Mouse (Mus musculus) gastrocnemius, postnatal 4 days (tissue): ENCODE measurements around the gene Parl. TPM values are rescaled to one million over a fixed set of nuclear protein-coding genes. Genes with fewer than 3 reads are reported as not detected.

ENCODE experiments used
- DNase-seq, 2 experiments: peaks; one replicate each; pipeline ENCODE4 v3.0.0; 2021 to 2022; ENCODE audit warnings: low spot score in 2 of 2, mixed read lengths in 2 of 2
- long read RNA-seq, 2 experiments: library from polyadenylated mRNA; stranded (forward); transcript quantifications; one replicate each; pipeline ENCODE4 v2.0.0; 2021
- total RNA-seq, 2 experiments: library from RNA; stranded (reverse); gene quantifications; 2 replicates each; pipeline ENCODE4 v1.2.3; 2021

Gene Parl
- 10 to 100 TPM; 75.2 to 85.9 TPM for total RNA-seq
- long read RNA-seq, experiment 1, transcript Parl-201 (10 exons, 1,348 nt) = major isoform, 90 of 99 reads
- long read RNA-seq, experiment 1, partial matches to known transcripts = 1 of 99 reads
- long read RNA-seq, experiment 1, other reads (novel, unspliced or antisense) = 7 of 99 reads
- long read RNA-seq, experiment 2, transcript Parl-201 (10 exons, 1,348 nt) = major isoform, 54 of 59 reads
- long read RNA-seq, experiment 2, partial matches to known transcripts = 0 of 59 reads
- long read RNA-seq, experiment 2, other reads (novel, unspliced or antisense) = 2 of 59 reads

DNA sequence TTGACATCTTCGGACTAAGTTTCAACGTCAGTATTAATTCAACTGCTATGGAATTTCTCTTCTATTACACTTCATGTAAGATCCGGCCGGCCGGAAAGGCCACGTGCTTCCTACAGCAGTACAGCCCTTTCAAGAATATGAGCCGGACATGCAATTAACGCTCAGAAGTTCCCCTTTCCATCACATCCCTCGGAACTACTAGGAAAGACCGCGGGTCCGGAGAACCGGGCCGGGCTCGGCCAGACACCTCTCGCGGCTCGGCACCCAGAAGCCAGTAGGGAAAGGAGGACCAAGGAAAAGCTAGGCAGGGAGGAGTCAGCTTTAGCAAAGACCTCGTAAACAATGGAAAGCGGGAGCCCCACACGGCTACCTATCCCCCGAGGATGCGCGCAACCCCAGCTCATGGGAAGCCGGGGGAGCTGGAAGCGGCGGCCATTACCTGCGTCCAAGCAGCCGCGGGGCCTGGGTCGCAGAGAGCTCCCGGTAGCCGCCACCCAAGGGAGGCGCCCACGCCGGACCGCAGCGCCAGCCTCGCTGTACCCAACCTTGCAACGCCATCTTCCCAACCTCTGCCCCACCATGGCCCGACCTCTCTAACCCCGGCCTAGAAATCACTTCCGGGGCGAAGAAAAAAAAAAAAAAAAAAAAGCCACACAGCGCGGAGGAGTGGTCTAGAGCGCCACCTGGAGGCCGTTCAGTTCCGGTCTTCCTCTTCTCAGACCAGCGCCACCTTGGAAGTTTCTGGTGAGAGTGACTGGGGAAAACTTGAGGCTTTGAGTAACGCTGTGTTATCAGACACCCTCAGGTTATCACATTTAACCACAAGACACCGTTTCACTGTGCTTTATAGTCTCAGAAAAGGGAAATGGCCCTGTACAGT lies at the start of gene Parl:
Gene Parl, minus strand, starts transcription at position 618 of the 880 bp plus-strand sequence.
- DNase-seq = peak; percentile 57 to 85

DNA sequence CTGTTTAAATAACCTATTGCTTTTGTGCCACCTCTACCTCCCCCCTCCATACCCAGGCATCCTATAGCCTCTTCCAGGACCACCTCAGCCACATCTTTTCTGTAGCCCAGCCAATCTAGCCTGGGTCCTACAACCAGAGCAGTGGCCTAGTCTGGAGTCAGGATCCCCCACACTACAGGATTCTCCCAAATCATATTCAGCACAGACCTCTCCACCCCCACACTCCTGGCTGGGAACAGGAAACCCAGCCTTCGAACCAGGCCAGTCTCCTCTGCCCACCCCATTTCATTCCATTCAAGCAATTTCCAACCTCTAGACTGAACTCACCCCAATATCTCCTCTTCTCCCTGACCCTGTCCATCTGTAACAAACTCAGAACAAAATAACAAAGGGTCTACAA lies 43.3 kb upstream of the Parl start:
- DNase-seq = no peak

DNA sequence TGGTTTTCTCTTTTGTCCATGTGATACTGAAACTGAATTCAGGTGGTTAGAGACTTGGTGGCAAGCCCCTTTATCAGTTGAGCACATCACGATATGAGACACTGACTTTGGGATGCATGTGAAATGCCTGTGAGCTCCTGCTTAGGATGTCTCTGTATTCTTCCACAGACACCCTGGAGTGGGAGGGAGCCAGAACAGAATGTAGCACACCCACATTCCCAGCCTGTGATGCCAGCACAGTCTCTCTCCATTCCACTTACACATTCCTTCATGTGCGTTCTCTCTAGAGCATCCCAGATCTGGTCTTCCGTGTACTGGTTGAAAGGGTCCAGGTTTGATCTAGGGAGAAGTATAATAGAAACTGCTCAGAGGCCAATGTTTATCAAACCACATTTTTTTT lies 36.4 kb upstream of the Parl start:
- no peak for DNase-seq

- no peak for DNase-seq
Measured at GRCm38 (mm10) chr16:20334918-20335317, 32.7 kb upstream of the Parl start.

DNA sequence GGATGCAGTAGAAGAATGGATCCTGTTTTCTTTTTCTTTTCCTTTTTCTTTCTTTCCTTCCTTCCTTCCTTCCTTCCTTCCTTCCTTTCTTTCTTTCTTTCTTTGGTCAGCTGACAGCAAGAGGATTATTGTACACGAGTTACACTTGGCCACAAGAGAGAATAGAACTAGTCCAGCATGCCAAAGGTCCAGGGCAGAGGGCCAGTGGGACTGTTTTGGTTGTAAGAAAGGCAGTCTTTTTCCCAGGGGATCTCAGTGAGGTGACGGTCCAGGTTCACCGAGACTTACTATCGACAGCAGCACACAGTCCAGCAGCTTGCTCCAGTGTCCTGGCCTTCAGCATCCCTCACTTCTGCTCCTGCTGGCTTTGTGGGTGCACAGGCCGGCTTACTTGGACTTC lies 26.1 kb upstream of the Parl start:
- no peak for DNase-seq

GRCm38 (mm10) chr16:20325286-20325685 lies 23.1 kb upstream of the Parl start, which contains the start of gene Cyp2ab1:
Cyp2ab1 (minus strand) TSS chr16:20325404.
- DNase-seq = no peak

DNA sequence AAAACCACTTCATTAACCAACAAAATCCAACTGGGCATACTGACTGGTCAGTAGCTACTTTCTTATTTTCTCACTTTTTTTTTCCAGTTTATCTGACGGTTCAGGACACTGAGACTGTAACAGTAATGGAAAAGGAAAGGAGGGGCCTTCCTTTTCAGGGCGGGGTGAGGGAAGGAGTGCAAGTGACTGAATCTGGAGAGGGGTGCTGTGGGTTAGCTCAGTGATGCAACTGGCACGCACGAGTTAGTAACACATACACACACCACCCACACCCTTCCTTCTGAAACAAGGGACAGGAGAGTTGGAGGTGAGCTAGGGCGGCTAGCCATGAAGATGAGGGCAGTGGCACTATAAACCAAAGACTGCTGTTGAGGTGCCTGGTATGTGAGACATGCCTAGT lies 21.7 kb upstream of the Parl start:
- no peak for DNase-seq

DNA sequence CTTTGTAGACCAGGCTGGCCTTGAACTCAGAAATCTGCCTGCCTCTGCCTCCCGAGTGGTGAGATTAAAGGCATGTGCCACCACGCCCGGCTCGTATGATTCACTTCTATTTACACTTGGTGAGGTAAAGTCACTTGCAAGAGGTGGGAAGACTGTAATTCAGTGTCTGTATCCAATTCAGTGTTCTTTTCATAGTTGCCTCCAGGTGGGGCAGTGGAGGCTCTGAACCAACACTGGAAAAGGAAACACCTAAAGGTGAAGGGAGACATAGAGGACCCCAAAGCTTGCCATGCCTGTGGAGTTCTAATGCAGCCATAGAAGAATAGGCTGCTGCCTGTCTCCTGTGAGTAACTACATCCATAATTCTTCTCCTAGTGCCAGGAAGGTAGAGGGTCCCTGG lies 20.1 kb upstream of the Parl start:
- DNase-seq = no peak

GRCm38 (mm10) chr16:20316770-20317169 lies 14.6 kb upstream of the Parl start:
- no peak for DNase-seq

DNA sequence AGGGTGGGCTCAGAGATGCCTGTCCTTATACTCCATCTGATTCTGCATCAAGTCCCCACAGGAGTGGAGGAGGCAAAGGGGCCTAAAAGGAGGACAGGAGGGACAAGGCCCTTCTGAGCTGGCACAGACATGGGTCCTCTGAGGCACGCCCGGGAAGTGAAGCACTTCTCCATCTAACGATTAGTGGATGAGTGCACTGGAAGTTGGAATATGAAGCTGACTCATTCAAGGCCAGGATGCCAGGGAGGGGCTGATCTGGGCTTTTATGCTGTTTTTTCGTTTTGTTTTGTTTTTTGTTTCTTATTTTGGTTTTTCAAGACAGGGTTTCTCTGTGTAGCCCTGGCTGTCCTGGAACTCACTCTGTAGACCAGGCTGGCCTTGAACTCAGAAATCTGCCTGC lies 13.1 kb upstream of the Parl start:
- DNase-seq = no peak

- DNase-seq = no peak
Measured at GRCm38 (mm10) chr16:20312272-20312671, 10.1 kb upstream of the Parl start.

DNA sequence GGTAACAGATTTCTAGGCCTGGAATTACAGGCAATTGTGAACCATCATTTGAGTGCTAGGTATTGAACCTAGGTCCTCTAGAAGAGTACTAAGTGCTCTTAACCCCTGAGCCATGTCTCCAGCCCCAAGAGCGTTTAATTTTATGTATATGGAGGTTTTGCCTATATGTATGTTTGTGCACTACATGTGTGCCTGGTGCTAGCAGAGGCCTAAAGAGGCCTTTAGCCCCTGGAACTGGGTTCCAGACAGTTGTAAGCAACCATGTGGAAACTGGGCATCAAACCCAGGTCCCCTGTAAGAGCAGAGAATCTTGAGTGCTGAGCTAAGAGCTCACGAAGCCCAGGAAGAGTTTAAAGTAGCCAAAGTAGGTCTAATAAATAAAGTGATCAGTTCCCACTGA lies 2.1 kb downstream of the Parl start:
- DNase-seq = no peak

DNA sequence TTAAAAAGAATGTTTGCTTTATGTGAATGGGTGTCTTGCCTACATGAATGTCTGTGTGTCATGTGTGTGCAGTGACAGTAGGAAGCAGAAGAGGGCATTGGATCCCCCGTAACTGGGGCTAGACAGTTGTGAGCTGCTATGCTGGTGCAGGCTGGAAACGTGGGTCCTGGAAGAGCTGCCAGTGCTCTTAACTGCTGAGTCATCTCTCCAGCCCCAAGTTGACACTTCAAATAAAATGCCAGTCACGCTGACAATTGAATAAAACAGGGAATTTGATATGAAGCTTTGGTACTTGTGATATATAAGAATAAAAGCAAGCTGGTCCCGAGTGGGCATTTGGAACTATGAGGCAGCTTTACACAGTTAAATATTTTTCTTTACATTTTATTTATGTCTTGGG lies 21.9 kb downstream of the Parl start:
- DNase-seq = no peak

GRCm38 (mm10) chr16:20279395-20279794 lies 22.8 kb downstream of the Parl start:
- no peak for DNase-seq

GRCm38 (mm10) chr16:20272994-20273393 lies 29.2 kb downstream of the Parl start:
- DNase-seq = no peak

- no peak for DNase-seq
Measured at GRCm38 (mm10) chr16:20271339-20271738, 30.8 kb downstream of the Parl start.

GRCm38 (mm10) chr16:20265089-20265488 lies 37.1 kb downstream of the Parl start:
- no peak for DNase-seq

GRCm38 (mm10) chr16:20257926-20258325 lies 44.3 kb downstream of the Parl start:
- DNase-seq = no peak

DNA sequence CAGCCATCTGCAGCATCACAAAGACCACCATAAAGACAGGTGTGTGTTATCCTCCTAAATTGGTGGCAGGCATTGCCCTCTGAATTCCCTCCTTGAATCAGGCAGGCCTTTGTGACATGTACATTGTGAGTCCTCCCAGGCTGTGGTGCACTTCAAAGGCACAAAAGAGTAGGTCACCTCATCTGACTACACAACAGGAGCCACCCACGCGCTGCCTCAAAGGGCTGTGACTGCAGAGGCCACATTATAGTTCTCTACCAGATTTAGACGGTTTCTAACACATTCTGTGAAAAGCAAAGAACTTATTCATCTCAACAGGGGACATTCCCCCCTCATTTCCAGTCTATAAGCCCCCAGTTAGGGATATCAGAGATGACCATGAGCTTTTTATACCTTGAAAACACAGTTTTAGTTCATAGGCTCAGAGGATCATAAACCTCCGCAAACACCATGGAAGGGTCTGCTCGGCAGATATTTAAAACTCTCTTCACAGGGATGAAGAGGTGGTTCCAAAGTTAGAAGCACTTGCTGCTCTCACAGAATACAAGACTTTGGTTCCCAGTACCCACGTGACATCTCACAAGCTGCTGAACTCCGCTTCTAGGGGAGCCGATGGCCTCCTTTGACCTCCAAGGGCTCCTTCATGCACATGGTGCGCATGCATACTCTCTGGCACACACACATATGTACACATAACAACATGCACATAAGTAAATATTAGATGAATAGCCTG lies 53.6 kb downstream of the Parl start:
- DNase-seq = no peak

DNA sequence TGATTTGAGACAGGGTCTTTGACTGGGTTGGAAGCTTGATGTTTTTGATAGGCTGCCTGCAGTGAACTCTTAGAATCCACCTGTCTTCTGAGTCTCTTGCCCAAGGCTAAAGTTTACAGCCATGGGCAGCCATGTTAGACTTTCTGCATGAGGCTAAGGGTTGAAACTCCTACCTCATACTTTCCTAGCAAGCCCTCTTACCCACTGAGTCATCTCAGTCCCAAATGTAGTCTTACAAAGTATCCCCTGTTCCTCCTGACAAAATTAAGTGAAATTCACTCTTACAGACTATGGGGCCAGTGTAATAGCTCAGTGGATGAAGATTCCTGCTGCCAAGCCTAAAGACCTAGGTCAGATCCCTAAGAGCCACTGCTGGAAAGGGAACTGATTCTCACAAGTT lies 55.1 kb downstream of the Parl start:
- DNase-seq = no peak

- DNase-seq = peak; percentile 24 to 41
Measured at GRCm38 (mm10) chr16:20240468-20241414, 61.4 kb downstream of the Parl start, which contains the start of gene Map6d1. Map6d1 (minus strand) TSS chr16:20241358.
